Mouse (Mus musculus) hindbrain, embryonic 15.5 days (tissue): ENCODE measurements around the gene Gm5483. TPM values are rescaled to one million over a fixed set of nuclear protein-coding genes. Genes with fewer than 3 reads are reported as not detected.
A peak's percentile ranks its signal among the peaks of the same experiment; 100 is the strongest.
"Not testable (repeated sequence)": the region's sequence is repeated elsewhere in the genome, so short reads cannot be mapped to it uniquely, and the experiment has no call there.

Source experiments
- ATAC-seq: fragments of 200-750 bp; cut with Nextera tagmentation; 2 replicates; pipeline ENCODE4 v1.8.0; 2017; ENCODE audit warnings: low read depth, moderate number of reproducible peaks, moderate TSS enrichment; ENCODE audit not compliant: low FRiP score
- H3K27ac ChIP-seq: fragments of 300-500 bp; sonication (generic); replicated peaks from 2 replicates; pipeline ENCODE4 v1.5.1; 2015; ENCODE audit warnings: mild to moderate bottlenecking, inconsistent platforms
- H3K27me3 ChIP-seq: fragments of 300-500 bp; sonication (generic); 2 replicates; pipeline ENCODE4 v1.6.1; 2015; ENCODE audit warnings: control low read depth, inconsistent platforms
- H3K36me3 ChIP-seq: fragments of 300-500 bp; sonication (generic); 2 replicates; pipeline ENCODE4 v1.6.1; 2015; ENCODE audit warnings: control low read depth, inconsistent platforms
- H3K4me1 ChIP-seq: fragments of 300-500 bp; sonication (generic); replicated peaks from 2 replicates; pipeline ENCODE4 v1.6.1; 2015; ENCODE audit warnings: control low read depth, inconsistent platforms
- H3K4me2 ChIP-seq: fragments of 300-500 bp; sonication (generic); 2 replicates; pipeline ENCODE4 v1.6.1; 2015; ENCODE audit warnings: moderate library complexity, mild to moderate bottlenecking, inconsistent platforms
- H3K4me3 ChIP-seq: fragments of 300-500 bp; sonication (generic); 2 replicates; pipeline ENCODE4 v1.5.1; 2015; ENCODE audit warnings: mild to moderate bottlenecking, inconsistent platforms
- H3K9ac ChIP-seq: fragments of 300-500 bp; sonication (generic); 2 replicates; pipeline ENCODE4 v1.6.1; 2015; ENCODE audit warnings: inconsistent platforms
- H3K9me3 ChIP-seq: fragments of 300-500 bp; sonication (generic); 2 replicates; pipeline ENCODE4 v1.6.1; 2016; ENCODE audit warnings: control low read depth, inconsistent platforms
- WGBS: fragments of 180-500 bp; shearing (Covaris S2); methylation state at CpG from one replicate; pipeline ENCODE4 v1.1.7; 2015; 5-methylcytosine and 5-hydroxymethylcytosine counted together
- polyA plus RNA-seq: library from polyadenylated mRNA; unstranded; fragments of >200 nt; fragmentation: Nextera tagmentation; extraction: Ambion mirVana; gene quantifications from 2 replicates; pipeline ENCODE4 v1.2.1, GENCODE M21; 2015

Gm5483 gene
- polyA plus RNA-seq, result 0.62 and 0.67 TPM in 2 replicates

- not testable (repeated sequence) for ATAC-seq
- 93% methylated on average over 4 of the region's 4 CpGs for WGBS
Measured at GRCm38 (mm10) chr16:36183912-36184311, at the start of gene Gm5483. Gene Gm5483 (plus strand): TSS chr16:36184212.

GRCm38 (mm10) chr16:36138201-36138600 is 45.8 kb upstream of the Gm5483 start:
- Histone ChIP-seq H3K27ac (no peak overlapping the region), H3K4me3 (no peak overlapping the region), H3K9me3 (no peaks in the 10 kb centered on the region), H3K36me3 (no peaks in the 10 kb centered on the region), H3K27me3 (no peaks in the 10 kb centered on the region), H3K9ac (no peak overlapping the region), H3K4me1 (no peaks in the 10 kb centered on the region), H3K4me2 (no peak overlapping the region)
- ATAC-seq, result no peak
- 87% methylated on average over 2 of the region's 2 CpGs for WGBS

More at GRCm38 (mm10) chr16:36183912-36184311, at the start of gene Gm5483:
- not testable (repeated sequence) for H3K4me3 ChIP-seq, H3K4me2 ChIP-seq, H3K27me3 ChIP-seq, H3K27ac ChIP-seq, H3K4me1 ChIP-seq, H3K36me3 ChIP-seq, H3K9ac ChIP-seq, H3K9me3 ChIP-seq

GRCm38 (mm10) chr16:36156402-36156975 is 27.5 kb upstream of the Gm5483 start, which contains the start of gene Stfa2l1:
Gene Stfa2l1 (plus strand): TSS chr16:36156811.
- Histone ChIP-seq H3K27ac (no peak within 1 kb of the TSS), H3K9me3 (no peaks in the 10 kb centered on the region), H3K4me3 (no peak within 1 kb of the TSS), H3K9ac (no peak within 1 kb of the TSS), H3K27me3 (no peaks in the 10 kb centered on the region), H3K4me1 (no peaks in the 10 kb centered on the region), H3K36me3 (no peaks in the 10 kb centered on the region), H3K4me2 (no peak within 1 kb of the TSS)
- ATAC-seq, result no peak

GRCm38 (mm10) chr16:36167841-36168240 is 16.2 kb upstream of the Gm5483 start:
- not testable (repeated sequence) for H3K4me1 ChIP-seq, H3K4me3 ChIP-seq, H3K4me2 ChIP-seq, H3K27me3 ChIP-seq, H3K9me3 ChIP-seq, ATAC-seq, H3K9ac ChIP-seq, H3K36me3 ChIP-seq, H3K27ac ChIP-seq
- WGBS, result 84% methylated on average over 9 of the region's 10 CpGs

GRCm38 (mm10) chr16:36176108-36176507 is 7.9 kb upstream of the Gm5483 start:
- no peaks in the 10 kb centered on the region for H3K4me1 ChIP-seq
- no peak overlapping the region for H3K27ac ChIP-seq
- H3K4me2 ChIP-seq, result no peak overlapping the region
- H3K4me3 ChIP-seq, result no peak overlapping the region
- ATAC-seq, result no peak
- no peaks in the 10 kb centered on the region for H3K27me3 ChIP-seq
- no peaks in the 10 kb centered on the region for H3K36me3 ChIP-seq
- H3K9me3 ChIP-seq, result no peaks in the 10 kb centered on the region
- no peak overlapping the region for H3K9ac ChIP-seq

GRCm38 (mm10) chr16:36179910-36180309 is 4.1 kb upstream of the Gm5483 start:
- Histone ChIP-seq H3K4me2 (no peak overlapping the region), H3K36me3 (no peaks in the 10 kb centered on the region), H3K4me1 (no peaks in the 10 kb centered on the region), H3K27me3 (no peaks in the 10 kb centered on the region), H3K4me3 (no peak overlapping the region), H3K9ac (no peak overlapping the region), H3K9me3 (no peaks in the 10 kb centered on the region), H3K27ac (no peak overlapping the region)
- ATAC-seq, result no peak
- WGBS, result 89% methylated on average over 2 of the region's 2 CpGs

GRCm38 (mm10) chr16:36199226-36199625 is 15.2 kb downstream of the Gm5483 start:
- no peaks in the 10 kb centered on the region for H3K9me3 ChIP-seq
- WGBS, result 53% methylated on average over 19 of the region's 19 CpGs
- H3K4me3 ChIP-seq, result no peak overlapping the region
- H3K4me2 ChIP-seq, result peak overlapping the region; percentile 30
- no peak for ATAC-seq
- H3K27ac ChIP-seq, result no peak overlapping the region
- no peak overlapping the region for H3K9ac ChIP-seq
- no peaks in the 10 kb centered on the region for H3K27me3 ChIP-seq
- no peaks in the 10 kb centered on the region for H3K36me3 ChIP-seq
- H3K4me1 ChIP-seq, result no peaks in the 10 kb centered on the region

- ATAC-seq, result no peak
- Histone ChIP-seq H3K36me3 (no peaks in the 10 kb centered on the region), H3K4me3 (no peak overlapping the region), H3K4me2 (no peak overlapping the region), H3K9me3 (no peaks in the 10 kb centered on the region), H3K27ac (no peak overlapping the region), H3K4me1 (no peaks in the 10 kb centered on the region), H3K9ac (no peak overlapping the region), H3K27me3 (no peaks in the 10 kb centered on the region)
- WGBS, result 75% methylated on average over 5 of the region's 5 CpGs
Measured at GRCm38 (mm10) chr16:36203846-36204245, 19.8 kb downstream of the Gm5483 start.

GRCm38 (mm10) chr16:36205684-36206083 is 21.7 kb downstream of the Gm5483 start:
- not testable (repeated sequence) for H3K9me3 ChIP-seq, H3K9ac ChIP-seq, H3K4me3 ChIP-seq, ATAC-seq, H3K27me3 ChIP-seq, H3K36me3 ChIP-seq, H3K4me1 ChIP-seq, H3K4me2 ChIP-seq, H3K27ac ChIP-seq
- 44% methylated on average over 2 of the region's 2 CpGs for WGBS

GRCm38 (mm10) chr16:36209967-36210453 is 26.0 kb downstream of the Gm5483 start, which contains the start of gene Gm5416:
Gene Gm5416 (plus strand): TSS chr16:36210403.
- no peak for ATAC-seq
- H3K4me3 ChIP-seq, result no peak within 1 kb of the TSS
- no peaks in the 10 kb centered on the region for H3K9me3 ChIP-seq
- no peak within 1 kb of the TSS for H3K9ac ChIP-seq
- WGBS, result 90% methylated on average over 2 of the region's 2 CpGs
- H3K27ac ChIP-seq, result no peak within 1 kb of the TSS
- no peaks in the 10 kb centered on the region for H3K27me3 ChIP-seq
- H3K4me1 ChIP-seq, result no peaks in the 10 kb centered on the region
- no peaks in the 10 kb centered on the region for H3K36me3 ChIP-seq
- H3K4me2 ChIP-seq, result no peak within 1 kb of the TSS

GRCm38 (mm10) chr16:36221168-36221567 is 37.2 kb downstream of the Gm5483 start, which contains the start of gene 2010005H15Rik:
Gene 2010005H15Rik (plus strand): TSS chr16:36221468.
- H3K4me1 ChIP-seq, H3K9ac ChIP-seq, ATAC-seq, H3K27me3 ChIP-seq, H3K9me3 ChIP-seq, H3K27ac ChIP-seq, H3K36me3 ChIP-seq, H3K4me2 ChIP-seq, H3K4me3 ChIP-seq: not testable (repeated sequence)
- WGBS, result 91% methylated on average over 7 of the region's 7 CpGs
